Mouse (Mus musculus) limb, embryonic 10.5 days (tissue): ENCODE results near the gene Tmem94. TPM values are rescaled to one million over a fixed set of nuclear protein-coding genes. Genes with fewer than 3 reads are reported as not detected.

Experiments used
- DNase-seq: peaks from one replicate; pipeline ENCODE4 v3.0.0-alpha.2; 2017; ENCODE audit warnings: low spot score
- H3K27ac ChIP-seq: fragments of 300-500 bp; sonication (generic); 2 replicates; pipeline ENCODE4 v1.5.1; 2016; ENCODE audit warnings: mild to moderate bottlenecking
- H3K27me3 ChIP-seq: fragments of 300-500 bp; sonication (generic); 2 replicates; pipeline ENCODE4 v1.6.1; 2016; ENCODE audit warnings: low read depth, mild to moderate bottlenecking; ENCODE audit not compliant: poor library complexity, severe bottlenecking
- H3K36me3 ChIP-seq: fragments of 300-500 bp; sonication (generic); 2 replicates; pipeline ENCODE4 v1.6.1; 2016; ENCODE audit warnings: mild to moderate bottlenecking, moderate library complexity
- H3K4me1 ChIP-seq: fragments of 300-500 bp; sonication (generic); 2 replicates; pipeline ENCODE4 v1.6.1; 2016
- H3K4me3 ChIP-seq: fragments of 300-500 bp; sonication (generic); 2 replicates; pipeline ENCODE4 v1.5.1; 2016; ENCODE audit warnings: mild to moderate bottlenecking, moderate library complexity
- H3K9me3 ChIP-seq: fragments of 300-500 bp; sonication (generic); replicated peaks from 2 replicates; pipeline ENCODE4 v1.6.1; 2016; ENCODE audit warnings: mild to moderate bottlenecking
- WGBS: fragments of 180-500 bp; shearing (Covaris S2); methylation state at CpG from one replicate; pipeline ENCODE4 v1.1.7; 2016; 5-methylcytosine and 5-hydroxymethylcytosine counted together
- polyA plus RNA-seq: library from polyadenylated mRNA; unstranded; fragments of >200 nt; fragmentation: Nextera tagmentation; extraction: Ambion mirVana; gene quantifications from 2 replicates; pipeline ENCODE4 v1.2.1, GENCODE M21; 2016

The Tmem94 gene
- polyA plus RNA-seq, 1 experiment from 2014 or later, result 37.7 TPM

GRCm38 (mm10) chr11:115775821-115776665, 10.8 kb downstream of the Tmem94 start:
- Histone ChIP-seq H3K27me3 (no peaks in the 10 kb centered on the region), H3K4me1 (peaks cover 56% of the 10 kb centered on the region), H3K9me3 (no peaks in the 10 kb centered on the region), H3K27ac (peak overlapping the region; percentile 48), H3K4me3 (peak overlapping the region; percentile 14; the same call in 1 of the 2 replicates), H3K36me3 (peaks cover 24% of the 10 kb centered on the region)
- WGBS, result 46% methylated on average over 18 of the region's 18 CpGs
- DNase-seq, result no peak

DNA sequence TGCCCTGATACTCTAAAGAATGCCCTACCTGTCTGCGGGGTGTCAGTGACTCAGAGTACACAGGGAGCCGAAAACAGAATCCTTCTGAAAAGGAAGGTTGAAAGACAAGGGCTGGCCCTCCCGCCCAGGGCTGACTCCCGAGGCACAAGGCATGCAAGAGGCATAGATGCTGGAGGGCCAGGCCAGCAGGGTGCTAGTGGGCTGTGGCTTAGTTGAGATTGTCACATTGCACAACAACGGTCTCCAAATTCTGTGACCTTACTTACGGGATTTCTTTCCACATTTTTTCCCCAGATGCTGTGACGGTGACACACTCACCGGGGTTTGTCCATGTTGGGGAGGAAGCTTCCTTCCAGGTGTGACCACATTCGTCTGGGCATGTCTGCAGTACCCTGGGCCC, 11.7 kb downstream of the Tmem94 start:
- 70% methylated on average over 9 of the region's 9 CpGs for WGBS
- peaks cover 56% of the 10 kb centered on the region for H3K4me1 ChIP-seq

GRCm38 (mm10) chr11:115777487-115778335, 12.5 kb downstream of the Tmem94 start:
- DNase-seq, result no peak
- Histone ChIP-seq H3K27me3 (no peaks in the 10 kb centered on the region), H3K4me1 (peaks cover 60% of the 10 kb centered on the region), H3K27ac (peak overlapping the region; percentile 28; the same call in 1 of the 2 replicates), H3K9me3 (no peaks in the 10 kb centered on the region), H3K4me3 (no peak overlapping the region), H3K36me3 (peaks cover 32% of the 10 kb centered on the region)
- WGBS, result 85% methylated on average over 17 of the region's 17 CpGs

More for the DNA sequence above, 11.7 kb downstream of the Tmem94 start:
- no peaks in the 10 kb centered on the region for H3K9me3 ChIP-seq
- no peaks in the 10 kb centered on the region for H3K27me3 ChIP-seq
- no peak overlapping the region for H3K4me3 ChIP-seq
- peak overlapping the region; percentile 28; the same call in 1 of the 2 replicates for H3K27ac ChIP-seq
- no peak for DNase-seq
- peaks cover 29% of the 10 kb centered on the region for H3K36me3 ChIP-seq

DNA sequence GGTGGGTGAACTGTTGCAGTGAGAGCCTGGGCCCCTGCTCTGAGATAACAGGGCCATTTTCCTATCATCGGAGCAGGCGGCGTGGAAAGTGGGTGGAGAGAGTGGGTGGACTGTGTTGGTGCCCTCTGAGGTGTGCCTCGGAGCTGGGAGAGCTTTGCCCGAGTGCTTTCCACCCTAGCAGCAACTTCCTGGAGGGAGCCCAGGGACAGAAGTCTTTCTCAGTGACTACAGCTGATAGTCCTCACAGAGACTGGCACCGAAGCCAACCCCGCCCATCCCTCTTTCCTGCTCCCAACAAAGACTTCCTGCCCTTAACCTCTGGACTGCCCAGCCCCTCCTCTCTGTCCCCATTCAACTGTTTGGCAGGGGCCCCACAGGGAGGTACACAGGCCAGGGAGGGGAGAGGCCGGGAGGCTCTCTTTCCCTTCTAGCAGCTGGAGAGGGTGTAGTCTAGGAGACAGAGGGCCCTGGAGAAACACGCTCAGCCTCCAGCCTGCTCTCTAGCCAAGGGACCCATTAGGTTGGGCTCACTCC, 13.9 kb downstream of the Tmem94 start:
- Histone ChIP-seq H3K27ac (peak overlapping the region; percentile 63), H3K4me3 (no peak overlapping the region), H3K4me1 (peaks cover 66% of the 10 kb centered on the region), H3K9me3 (no peaks in the 10 kb centered on the region), H3K36me3 (peaks cover 32% of the 10 kb centered on the region), H3K27me3 (no peaks in the 10 kb centered on the region)
- no peak for DNase-seq
- 26% methylated on average over 9 of the region's 9 CpGs for WGBS

GRCm38 (mm10) chr11:115780141-115781070, 15.2 kb downstream of the Tmem94 start:
- DNase-seq, result peak; percentile 57
- WGBS, result 24% methylated on average over 20 of the region's 20 CpGs
- no peaks in the 10 kb centered on the region for H3K27me3 ChIP-seq
- H3K4me3 ChIP-seq, result peak overlapping the region; percentile 12; the same call in 1 of the 2 replicates
- peaks cover 32% of the 10 kb centered on the region for H3K36me3 ChIP-seq
- peaks cover 57% of the 10 kb centered on the region for H3K4me1 ChIP-seq
- peak overlapping the region; percentile 59 for H3K27ac ChIP-seq
- no peaks in the 10 kb centered on the region for H3K9me3 ChIP-seq

- Histone ChIP-seq H3K27ac (no peak overlapping the region), H3K4me3 (no peak overlapping the region), H3K4me1 (peaks cover 10% of the 10 kb centered on the region; the same call in 1 of the 2 replicates), H3K36me3 (peaks cover 68% of the 10 kb centered on the region), H3K27me3 (no peaks in the 10 kb centered on the region), H3K9me3 (no peaks in the 10 kb centered on the region)
- DNase-seq, result no peak
- WGBS, result 80% methylated on average over 6 of the region's 6 CpGs
Observed at GRCm38 (mm10) chr11:115786473-115786872, 21.2 kb downstream of the Tmem94 start.

DNA sequence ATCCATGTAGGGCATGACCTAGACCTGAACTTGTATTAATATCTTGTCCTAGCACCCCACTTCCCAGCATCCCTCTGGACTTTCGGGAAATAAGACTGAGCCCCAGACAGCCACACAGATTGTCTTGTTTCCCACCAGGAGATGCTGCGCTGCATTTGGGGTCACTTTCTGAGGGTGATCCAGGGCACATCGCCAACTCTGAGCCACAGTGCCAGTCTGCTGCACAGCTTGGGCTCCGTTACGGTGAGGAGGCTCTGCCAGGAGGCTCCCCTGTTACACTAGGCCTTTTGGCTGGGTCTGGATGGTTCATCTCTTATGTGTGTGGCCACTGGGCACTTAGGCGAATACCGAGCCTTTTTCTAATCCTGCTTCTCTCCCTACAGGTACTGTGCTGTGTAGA, 24.6 kb downstream of the Tmem94 start:
- Histone ChIP-seq H3K36me3 (peaks cover 93% of the 10 kb centered on the region), H3K4me3 (no peak overlapping the region), H3K27me3 (no peaks in the 10 kb centered on the region), H3K9me3 (no peaks in the 10 kb centered on the region), H3K27ac (no peak overlapping the region), H3K4me1 (no peaks in the 10 kb centered on the region)
- 96% methylated on average over 7 of the region's 7 CpGs for WGBS
- no peak for DNase-seq

GRCm38 (mm10) chr11:115791919-115792318, 26.7 kb downstream of the Tmem94 start:
- Histone ChIP-seq H3K4me1 (no peaks in the 10 kb centered on the region; the same call in 1 of the 2 replicates), H3K27ac (no peak overlapping the region), H3K36me3 (peaks cover 99% of the 10 kb centered on the region), H3K9me3 (no peaks in the 10 kb centered on the region), H3K4me3 (no peak overlapping the region), H3K27me3 (no peaks in the 10 kb centered on the region)
- no peak for DNase-seq
- 96% methylated on average over 16 of the region's 16 CpGs for WGBS

- Histone ChIP-seq H3K4me1 (no peaks in the 10 kb centered on the region; the same call in 1 of the 2 replicates), H3K27ac (no peak overlapping the region), H3K36me3 (peaks cover 99% of the 10 kb centered on the region), H3K9me3 (no peaks in the 10 kb centered on the region), H3K27me3 (no peaks in the 10 kb centered on the region), H3K4me3 (no peak overlapping the region)
- no peak for DNase-seq
- 91% methylated on average over 14 of the region's 14 CpGs for WGBS
Observed at GRCm38 (mm10) chr11:115792353-115792752, 27.1 kb downstream of the Tmem94 start.

DNA sequence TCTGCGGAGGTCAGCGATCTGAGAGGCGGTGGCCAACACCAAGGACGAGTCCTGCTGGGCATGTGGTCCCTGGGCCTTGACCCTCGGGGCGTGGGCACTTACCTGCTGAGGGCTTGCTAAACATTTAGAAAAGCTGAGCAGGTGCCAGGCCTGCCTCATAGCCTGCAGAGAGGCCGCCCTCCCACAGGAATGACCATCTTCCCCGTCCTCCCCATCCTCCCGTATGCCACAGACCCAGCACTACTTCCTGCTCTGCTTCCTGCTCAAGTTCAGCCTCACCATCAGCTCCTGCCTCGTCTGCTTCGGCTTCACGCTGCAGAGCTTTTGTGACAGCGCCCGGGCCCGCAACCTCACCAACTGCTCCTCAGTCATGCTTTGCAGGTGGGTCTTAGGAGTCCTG, 31.7 kb downstream of the Tmem94 start:
- DNase-seq, result no peak
- Histone ChIP-seq H3K27ac (no peak overlapping the region), H3K9me3 (no peaks in the 10 kb centered on the region), H3K4me3 (no peak overlapping the region), H3K27me3 (no peaks in the 10 kb centered on the region), H3K4me1 (no peaks in the 10 kb centered on the region; the same call in 1 of the 2 replicates), H3K36me3 (peaks cover 100% of the 10 kb centered on the region)
- 91% methylated on average over 15 of the region's 15 CpGs for WGBS

- 91% methylated on average over 9 of the region's 9 CpGs for WGBS
- no peaks in the 10 kb centered on the region for H3K27me3 ChIP-seq
- no peak for DNase-seq
- H3K4me1 ChIP-seq, result no peaks in the 10 kb centered on the region; the same call in 1 of the 2 replicates
- H3K4me3 ChIP-seq, result no peak overlapping the region
- H3K27ac ChIP-seq, result no peak overlapping the region
- no peaks in the 10 kb centered on the region for H3K9me3 ChIP-seq
- peaks cover 100% of the 10 kb centered on the region for H3K36me3 ChIP-seq
Observed at GRCm38 (mm10) chr11:115797665-115798064, 32.4 kb downstream of the Tmem94 start.

DNA sequence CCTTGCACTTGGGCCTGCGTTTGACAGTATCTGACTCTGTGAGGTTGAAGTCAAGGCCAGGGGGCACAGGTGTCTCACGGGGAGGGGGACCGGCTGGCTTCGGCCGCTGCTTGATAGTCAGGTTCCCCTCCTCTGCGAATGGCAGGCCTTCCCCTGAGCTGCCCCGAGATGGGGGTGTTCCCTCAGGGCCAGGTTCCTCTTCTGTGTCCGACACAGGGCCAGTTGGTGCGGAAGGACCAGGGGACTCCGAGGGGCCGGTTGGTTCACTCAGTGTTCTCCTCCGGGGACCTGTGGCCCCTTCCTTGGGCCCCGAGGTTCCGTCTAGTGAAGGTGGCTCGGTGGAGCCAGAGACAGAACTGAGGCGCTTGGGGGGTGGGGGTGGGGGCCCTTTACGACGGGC, 35.7 kb downstream of the Tmem94 start:
- peaks cover 98% of the 10 kb centered on the region for H3K36me3 ChIP-seq
- no peak for DNase-seq
- H3K27me3 ChIP-seq, result no peaks in the 10 kb centered on the region
- no peaks in the 10 kb centered on the region; the same call in 1 of the 2 replicates for H3K4me1 ChIP-seq
- WGBS, result 93% methylated on average over 18 of the region's 18 CpGs
- no peaks in the 10 kb centered on the region for H3K9me3 ChIP-seq
- H3K4me3 ChIP-seq, result no peak overlapping the region
- no peak overlapping the region for H3K27ac ChIP-seq
